Mouse (Mus musculus) liver, embryonic 11.5 days (tissue): ENCODE data around the gene Sgo2a. TPM values are rescaled to one million over a fixed set of nuclear protein-coding genes. Genes with fewer than 3 reads are reported as not detected.

Experiments
- ATAC-seq: fragments of 200-750 bp; cut with Nextera tagmentation; replicated peaks from 2 replicates; pipeline ENCODE4 v1.8.0; 2017; ENCODE audit warnings: moderate number of reproducible peaks, mild to moderate bottlenecking, moderate TSS enrichment, moderate library complexity; ENCODE audit not compliant: low FRiP score
- DNase-seq: peaks from one replicate; pipeline ENCODE4 v3.0.0-alpha.2; 2017; ENCODE audit warnings: low spot score
- H3K27ac ChIP-seq: fragments of 300-500 bp; sonication (generic); 2 replicates; pipeline ENCODE4 v1.5.1; 2014; ENCODE audit warnings: mild to moderate bottlenecking, low read depth, low read length, control low read depth
- H3K27me3 ChIP-seq: fragments of 300-500 bp; sonication (generic); replicated peaks from 2 replicates; pipeline ENCODE4 v1.6.1; 2014; ENCODE audit warnings: low read length, mixed read lengths; ENCODE audit not compliant: control insufficient read depth, insufficient read depth
- H3K36me3 ChIP-seq: fragments of 300-500 bp; sonication (generic); 2 replicates; pipeline ENCODE4 v1.6.1; 2014; ENCODE audit warnings: mild to moderate bottlenecking, low read length, moderate library complexity, mixed read lengths; ENCODE audit not compliant: control insufficient read depth, insufficient read depth
- H3K4me1 ChIP-seq: fragments of 300-500 bp; sonication (generic); replicated peaks from 2 replicates; pipeline ENCODE4 v1.6.1; 2014; ENCODE audit warnings: low read length, mixed read lengths; ENCODE audit not compliant: control insufficient read depth, insufficient read depth
- H3K4me2 ChIP-seq: fragments of 300-500 bp; sonication (generic); 2 replicates; pipeline ENCODE4 v1.6.1; 2014; ENCODE audit warnings: mild to moderate bottlenecking, control low read depth, moderate library complexity
- H3K4me3 ChIP-seq: fragments of 300-500 bp; sonication (generic); 2 replicates; pipeline ENCODE4 v1.5.1; 2014; ENCODE audit warnings: low read depth, low read length, control low read depth
- H3K9ac ChIP-seq: fragments of 300-500 bp; sonication (generic); 2 replicates; pipeline ENCODE4 v1.6.1; 2014; ENCODE audit warnings: low read depth, low read length, control low read depth
- H3K9me3 ChIP-seq: fragments of 300-500 bp; sonication (generic); 2 replicates; pipeline ENCODE4 v1.6.1; 2016; ENCODE audit warnings: low read length, inconsistent platforms, mixed read lengths; ENCODE audit not compliant: control insufficient read depth
- WGBS: fragments of 180-500 bp; shearing (Covaris S2); extraction: QIAGEN DNeasy Blood & Tissue Kit; methylation state at CpG from one replicate; pipeline ENCODE4 v1.1.7; 2014; 5-methylcytosine and 5-hydroxymethylcytosine counted together
- polyA plus RNA-seq: library from polyadenylated mRNA; unstranded; fragments of >200 nt; fragmentation: Nextera tagmentation; extraction: Ambion mirVana; gene quantifications from 2 replicates; pipeline ENCODE4 v1.2.1, GENCODE M21; 2014

The Sgo2a gene
- polyA plus RNA-seq, 1 experiment from 2014 or later: 15.3 TPM

DNA sequence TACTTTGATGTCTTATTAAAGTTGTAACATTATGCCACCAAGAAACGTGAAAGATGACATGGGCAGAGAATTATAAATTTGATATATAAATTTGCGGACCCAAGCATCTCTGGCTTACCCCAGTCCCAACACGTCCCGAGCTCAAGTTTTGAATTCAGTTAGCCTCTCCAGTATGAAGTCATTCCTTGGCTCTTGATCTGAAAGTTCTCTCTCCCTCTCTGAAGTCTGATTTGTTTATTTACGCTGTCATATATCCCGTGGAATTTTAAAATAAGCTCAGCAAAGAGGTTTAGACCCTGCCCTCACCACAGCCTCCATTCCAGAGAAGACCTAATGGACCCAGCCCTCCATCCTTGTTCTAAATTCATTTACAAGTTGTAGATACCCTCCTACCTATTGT is 73.4 kb downstream of the Sgo2a start:
- H3K9ac ChIP-seq: no peak overlapping the region
- no peak for ATAC-seq
- H3K4me1 ChIP-seq: no peaks in the 10 kb centered on the region
- no peak for DNase-seq
- WGBS: 84% methylated on average over 6 of the region's 6 CpGs
- H3K4me3 ChIP-seq: no peak overlapping the region
- no peaks in the 10 kb centered on the region for H3K27me3 ChIP-seq
- H3K4me2 ChIP-seq: no peak overlapping the region
- H3K27ac ChIP-seq: no peak overlapping the region
- H3K36me3 ChIP-seq: no peaks in the 10 kb centered on the region
- no peaks in the 10 kb centered on the region for H3K9me3 ChIP-seq

DNA sequence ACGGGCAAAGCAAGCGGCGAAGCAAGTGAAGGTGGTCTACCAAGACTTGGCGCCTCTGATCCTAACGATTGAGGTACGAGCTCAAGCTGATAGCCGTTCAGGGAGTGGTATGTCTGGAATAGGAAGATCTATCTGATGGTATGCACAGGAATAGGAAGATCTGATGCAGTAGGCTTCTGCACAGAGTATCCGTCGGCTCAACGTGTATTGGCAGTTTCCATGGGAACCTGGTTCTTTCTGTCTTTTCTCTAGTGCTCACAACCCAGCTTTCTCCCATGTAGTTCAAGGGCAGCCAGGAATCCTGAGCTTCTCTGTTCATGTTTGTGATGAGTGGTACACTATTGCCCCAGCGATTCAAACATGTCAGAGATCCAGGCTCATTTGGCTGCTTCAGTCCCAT is 74.3 kb downstream of the Sgo2a start:
- no peak for DNase-seq
- Histone ChIP-seq H3K9ac (no peak overlapping the region), H3K27me3 (no peaks in the 10 kb centered on the region), H3K36me3 (no peaks in the 10 kb centered on the region), H3K9me3 (no peaks in the 10 kb centered on the region), H3K4me1 (no peaks in the 10 kb centered on the region), H3K27ac (no peak overlapping the region), H3K4me3 (no peak overlapping the region), H3K4me2 (no peak overlapping the region)
- no peak for ATAC-seq
- 87% methylated on average over 11 of the region's 11 CpGs for WGBS

DNA sequence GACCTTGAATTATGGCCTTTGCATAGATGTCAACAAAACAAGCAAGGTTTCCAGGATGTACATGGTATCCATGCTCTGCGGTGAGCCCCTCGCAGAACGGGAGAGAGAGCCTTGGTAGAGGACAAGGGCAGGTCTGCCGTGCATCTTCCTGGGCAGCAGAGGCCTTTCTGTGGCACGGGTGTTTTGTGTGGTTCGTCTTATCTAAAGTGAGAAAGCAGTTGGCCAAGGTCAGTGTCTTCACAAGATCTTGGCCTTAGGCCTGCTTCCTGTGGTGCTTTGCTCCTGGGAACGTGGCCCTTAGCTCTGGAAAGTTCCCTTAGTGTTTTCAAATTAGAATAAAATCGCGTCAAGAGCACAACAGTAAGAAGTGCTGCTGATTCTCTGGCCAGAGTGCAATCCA is 75.2 kb downstream of the Sgo2a start:
- DNase-seq: no peak
- Histone ChIP-seq H3K4me2 (no peak overlapping the region), H3K4me3 (no peak overlapping the region), H3K27me3 (no peaks in the 10 kb centered on the region), H3K4me1 (no peaks in the 10 kb centered on the region), H3K9ac (no peak overlapping the region), H3K36me3 (no peaks in the 10 kb centered on the region), H3K27ac (no peak overlapping the region), H3K9me3 (no peaks in the 10 kb centered on the region)
- ATAC-seq: no peak
- 75% methylated on average over 9 of the region's 9 CpGs for WGBS

DNA sequence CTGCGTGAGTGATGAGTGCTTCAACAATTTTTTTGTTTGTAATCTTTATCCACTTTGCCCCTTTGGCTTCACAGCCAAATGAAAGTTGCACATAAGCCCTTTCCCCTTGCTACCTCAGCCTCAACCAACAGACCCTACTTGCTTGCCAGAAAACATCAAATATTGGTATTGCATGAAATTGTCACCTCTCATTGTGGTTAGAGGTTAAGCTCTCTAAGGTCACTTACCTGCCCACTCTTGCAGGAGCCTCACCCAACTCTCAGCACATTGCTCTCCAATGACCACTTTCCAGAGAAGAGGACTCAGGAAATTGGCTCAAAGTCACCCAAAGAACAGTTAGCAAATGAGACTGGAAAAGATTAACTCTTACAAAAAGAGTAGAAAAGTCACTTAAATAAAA is 75.7 kb downstream of the Sgo2a start:
- no peak overlapping the region for H3K27ac ChIP-seq
- no peaks in the 10 kb centered on the region for H3K9me3 ChIP-seq
- H3K4me1 ChIP-seq: no peaks in the 10 kb centered on the region
- ATAC-seq: no peak
- H3K4me2 ChIP-seq: no peak overlapping the region
- H3K9ac ChIP-seq: no peak overlapping the region
- WGBS: 71% methylated on average over 1 of the region's 1 CpGs
- H3K36me3 ChIP-seq: no peaks in the 10 kb centered on the region
- DNase-seq: no peak
- H3K4me3 ChIP-seq: no peak overlapping the region
- no peaks in the 10 kb centered on the region for H3K27me3 ChIP-seq

DNA sequence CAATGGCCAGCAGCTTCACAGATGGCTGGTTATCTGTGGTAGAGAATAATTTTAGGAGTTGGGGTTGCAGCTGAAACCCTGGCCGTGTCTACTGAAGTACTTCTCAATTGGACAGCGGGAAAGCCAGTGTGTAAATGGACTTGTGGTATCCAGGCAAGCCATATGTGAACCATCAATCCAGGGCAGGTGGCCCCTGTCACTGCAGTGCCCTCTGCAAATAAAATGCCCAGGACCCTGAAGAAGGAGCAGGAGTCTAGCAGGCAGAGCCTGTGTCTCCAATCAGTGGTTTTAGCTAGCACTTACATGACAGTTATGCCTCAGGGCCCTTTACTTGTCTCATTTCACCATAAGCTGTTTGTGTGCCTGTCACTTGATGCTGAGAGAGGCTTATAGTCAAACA is 76.6 kb downstream of the Sgo2a start:
- Histone ChIP-seq H3K27me3 (no peaks in the 10 kb centered on the region), H3K4me3 (no peak overlapping the region), H3K36me3 (no peaks in the 10 kb centered on the region), H3K9me3 (no peaks in the 10 kb centered on the region), H3K4me1 (no peaks in the 10 kb centered on the region), H3K4me2 (no peak overlapping the region), H3K27ac (no peak overlapping the region), H3K9ac (no peak overlapping the region)
- WGBS: 69% methylated on average over 2 of the region's 2 CpGs
- ATAC-seq: no peak
- no peak for DNase-seq

DNA sequence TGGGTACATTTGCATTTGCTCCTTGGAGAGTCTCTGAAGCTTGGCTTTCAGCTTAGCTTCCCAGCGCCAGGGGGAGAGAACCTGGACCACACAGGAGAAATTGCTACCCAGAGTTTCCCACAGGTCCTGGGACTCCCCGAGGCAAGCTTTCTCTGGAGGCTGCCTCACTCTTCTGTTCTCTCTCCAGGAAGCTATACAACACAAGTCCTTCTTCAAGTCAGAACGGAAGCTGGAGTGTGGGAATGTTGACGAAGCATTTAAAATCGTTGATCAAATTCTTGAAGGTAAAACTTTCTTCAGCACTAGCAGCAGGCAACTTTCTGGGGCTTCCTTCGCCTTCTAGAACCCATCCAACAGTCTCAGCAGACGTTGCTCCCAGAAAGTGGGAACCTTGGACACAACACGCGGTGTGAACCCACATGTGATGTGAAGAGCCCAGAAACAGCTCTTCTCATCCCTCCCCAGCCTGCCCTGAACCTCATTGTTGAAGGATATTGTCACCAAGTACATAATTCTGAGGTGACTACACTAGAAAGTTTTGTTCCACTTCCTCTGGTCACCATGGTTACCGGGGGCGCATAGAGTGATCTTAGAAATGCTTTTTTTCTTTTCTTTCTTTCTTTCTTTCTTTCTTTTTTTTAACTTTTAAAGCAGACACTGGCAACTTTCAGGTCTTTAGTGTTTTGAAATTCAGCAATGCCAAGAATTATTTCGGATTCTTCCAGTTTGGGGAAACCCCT is 77.4 kb downstream of the Sgo2a start:
- H3K4me3 ChIP-seq: no peak overlapping the region
- 74% methylated on average over 12 of the region's 12 CpGs for WGBS
- H3K27ac ChIP-seq: no peak overlapping the region
- H3K9me3 ChIP-seq: no peaks in the 10 kb centered on the region
- no peak overlapping the region for H3K4me2 ChIP-seq
- no peaks in the 10 kb centered on the region for H3K4me1 ChIP-seq
- no peaks in the 10 kb centered on the region for H3K36me3 ChIP-seq
- ATAC-seq (no peak), DNase-seq (no peak)
- no peak overlapping the region for H3K9ac ChIP-seq
- no peaks in the 10 kb centered on the region for H3K27me3 ChIP-seq

DNA sequence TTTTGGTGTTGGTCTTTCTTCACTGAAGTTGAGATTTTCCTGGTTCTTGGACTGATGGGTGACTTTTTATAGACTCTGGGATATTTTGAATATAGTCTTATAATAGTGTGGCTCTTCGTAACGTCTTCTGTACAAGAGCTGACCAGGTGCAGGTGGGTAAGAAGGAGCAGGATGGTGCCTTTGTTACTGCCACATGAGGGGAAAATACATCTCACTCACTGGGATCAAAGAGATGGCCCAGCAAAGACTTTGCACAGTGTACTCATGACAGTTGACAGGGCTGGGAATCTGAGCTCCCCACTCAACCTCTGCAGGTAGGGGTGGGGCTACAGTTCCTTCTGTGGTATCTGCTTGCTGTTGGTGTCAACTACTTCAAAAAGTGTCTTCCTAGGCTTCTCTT is 78.5 kb downstream of the Sgo2a start:
- no peak overlapping the region for H3K9ac ChIP-seq
- DNase-seq (no peak), ATAC-seq (no peak)
- no peak overlapping the region for H3K27ac ChIP-seq
- H3K4me2 ChIP-seq: no peak overlapping the region
- H3K4me3 ChIP-seq: no peak overlapping the region
- no peaks in the 10 kb centered on the region for H3K4me1 ChIP-seq
- WGBS: 87% methylated on average over 2 of the region's 2 CpGs
- H3K9me3 ChIP-seq: no peaks in the 10 kb centered on the region
- no peaks in the 10 kb centered on the region for H3K36me3 ChIP-seq
- H3K27me3 ChIP-seq: no peaks in the 10 kb centered on the region

Other genes starting within 250 kb of the Sgo2a start
- 16.8 and 18.0 TPM in 2 replicates for gene Spats2l, start 221.8 kb upstream of the Sgo2a start, polyA plus RNA-seq
- gene Kctd18, start 23.0 kb downstream of the Sgo2a start, polyA plus RNA-seq: 9.0 and 9.2 TPM in 2 replicates
- gene Aox1, start 34.0 kb downstream of the Sgo2a start, polyA plus RNA-seq: 0.05 and 0.07 TPM in 2 replicates
- not detected in 2 replicates for gene Aox3, start 117.2 kb downstream of the Sgo2a start, polyA plus RNA-seq
- gene Aox4, start 214.4 kb downstream of the Sgo2a start, polyA plus RNA-seq: 1.7 and 2.3 TPM in 2 replicates